Mouse (Mus musculus) heart, postnatal 0 days (tissue): ENCODE measurements around the gene Dnajc5g. TPM values are rescaled to one million over a fixed set of nuclear protein-coding genes. Genes with fewer than 3 reads are reported as not detected.

Source experiments
- ATAC-seq: fragments of 200-750 bp; cut with Nextera tagmentation; 2 replicates; pipeline ENCODE4 v1.8.0; 2017; ENCODE audit warnings: low read depth, moderate number of reproducible peaks, moderate library complexity; ENCODE audit not compliant: insufficient read depth
- DNase-seq: peaks from one replicate; pipeline ENCODE4 v3.0.0-alpha.2; 2016; ENCODE audit warnings: low spot score
- H3K27ac ChIP-seq: fragments of 300-500 bp; sonication (generic); 2 replicates; pipeline ENCODE4 v1.5.1; 2014; ENCODE audit warnings: low read depth, mild to moderate bottlenecking
- H3K27me3 ChIP-seq: fragments of 300-500 bp; sonication (generic); 2 replicates; pipeline ENCODE4 v1.6.1; 2014; ENCODE audit warnings: low read length, mixed read lengths; ENCODE audit not compliant: control insufficient read depth, insufficient read depth
- H3K36me3 ChIP-seq: fragments of 300-500 bp; sonication (generic); replicated peaks from 2 replicates; pipeline ENCODE4 v1.6.1; 2014; ENCODE audit warnings: low read length, mixed read lengths; ENCODE audit not compliant: control insufficient read depth, insufficient read depth
- H3K4me1 ChIP-seq: fragments of 300-500 bp; sonication (generic); 2 replicates; pipeline ENCODE4 v1.6.1; 2014; ENCODE audit warnings: antibody characterized with exemption; ENCODE audit not compliant: control insufficient read depth, insufficient read depth
- H3K4me2 ChIP-seq: fragments of 300-500 bp; sonication (generic); 2 replicates; pipeline ENCODE4 v1.6.1; 2014; ENCODE audit warnings: low read depth, mild to moderate bottlenecking, low read length, moderate library complexity
- H3K4me3 ChIP-seq: fragments of 300-500 bp; sonication (generic); 2 replicates; pipeline ENCODE4 v1.5.1; 2014; ENCODE audit warnings: low read depth, low read length
- H3K9ac ChIP-seq: fragments of 300-500 bp; sonication (generic); replicated peaks from 2 replicates; pipeline ENCODE4 v1.6.1; 2014; ENCODE audit warnings: low read depth, low read length, mixed read lengths
- H3K9me3 ChIP-seq: fragments of 300-500 bp; sonication (generic); replicated peaks from 2 replicates; pipeline ENCODE4 v1.6.1; 2016; ENCODE audit warnings: low read length; ENCODE audit not compliant: control insufficient read depth
- CTCF ChIP-seq: IDR thresholded peaks from 2 replicates; pipeline ENCODE4 v1.5.1; 2016; ENCODE audit warnings: antibody characterized with exemption, control low read depth, low read depth
- EP300 ChIP-seq: IDR thresholded peaks from 2 replicates; pipeline ENCODE4 v1.6.1; 2016; ENCODE audit warnings: antibody characterized with exemption, low read depth
- WGBS: fragments of 180-500 bp; shearing (Covaris S2); extraction: QIAGEN DNeasy Blood & Tissue Kit; methylation state at CpG from one replicate; pipeline ENCODE4 v1.1.7; 2014; 5-methylcytosine and 5-hydroxymethylcytosine counted together
- polyA plus RNA-seq: library from polyadenylated mRNA; unstranded; fragments of >200 nt; fragmentation: Nextera tagmentation; extraction: Ambion mirVana; gene quantifications from 2 replicates; pipeline ENCODE4 v1.2.1, GENCODE M21; 2015
- total RNA-seq: library from RNA; depleted of rRNA; stranded (reverse); fragments of >200 nt; gene quantifications from 2 replicates; pipeline ENCODE4 v1.2.3, GENCODE M21; 2014; ENCODE audit warnings: low replicate concordance

The Dnajc5g gene
- total and polyA plus RNA-seq, 2 experiments from 2014 or later: not detected

GRCm38 (mm10) chr5:31136730-31137424 lies 30.8 kb downstream of the Dnajc5g start:
- Histone ChIP-seq H3K4me2 (peak overlapping the region; percentile 48; the same call in 1 of the 2 replicates), H3K9ac (no peak overlapping the region), H3K27me3 (peaks cover 52% of the 10 kb centered on the region), H3K36me3 (peaks cover 8% of the 10 kb centered on the region), H3K4me3 (0 out of 2 replicates have a peak overlapping the region, but pooled peaks have one; percentile 32), H3K4me1 (peaks cover 6% of the 10 kb centered on the region; the same call in 1 of the 2 replicates), H3K27ac (no peak overlapping the region), H3K9me3 (no peaks in the 10 kb centered on the region)
- DNase-seq (no peak), ATAC-seq (no peak)
- WGBS: 2% methylated on average over 33 of the region's 33 CpGs
- TF ChIP-seq CTCF: no peak
- TF ChIP-seq EP300: no peak

- H3K4me2 ChIP-seq: peak overlapping the region; percentile 48
- TF ChIP-seq EP300 (no peak), CTCF (no peak)
These were observed 31.6 kb downstream of the Dnajc5g start for GRCm38 (mm10) chr5:31137658-31138057.

GRCm38 (mm10) chr5:31138241-31138967 lies 32.3 kb downstream of the Dnajc5g start, which contains the start of gene Ucn:
TSS of gene Ucn (minus strand) at chr5:31138829.
- no peaks in the 10 kb centered on the region for H3K9me3 ChIP-seq
- H3K4me1 ChIP-seq: peaks cover 6% of the 10 kb centered on the region; the same call in 1 of the 2 replicates
- ATAC-seq (peak; percentile 37; the same call in 1 of the 2 replicates), DNase-seq (no peak)
- H3K27me3 ChIP-seq: peaks cover 52% of the 10 kb centered on the region
- no peak within 1 kb of the TSS for H3K9ac ChIP-seq
- peaks cover 13% of the 10 kb centered on the region for H3K36me3 ChIP-seq
- no peak within 1 kb of the TSS for H3K27ac ChIP-seq
- WGBS: under 1% methylated on average over 52 of the region's 52 CpGs
- H3K4me2 ChIP-seq: peak within 1 kb of the TSS; percentile 48
- peak within 1 kb of the TSS; percentile 32 for H3K4me3 ChIP-seq
- no peak for TF ChIP-seq CTCF
- TF ChIP-seq EP300: no peak

More at GRCm38 (mm10) chr5:31137658-31138057, 31.6 kb downstream of the Dnajc5g start:
- no peaks in the 10 kb centered on the region for H3K9me3 ChIP-seq
- H3K4me3 ChIP-seq: peak overlapping the region; percentile 32
- WGBS: 3% methylated on average over 13 of the region's 13 CpGs
- no peak overlapping the region for H3K9ac ChIP-seq
- peaks cover 6% of the 10 kb centered on the region; the same call in 1 of the 2 replicates for H3K4me1 ChIP-seq
- DNase-seq (no peak), ATAC-seq (no peak)
- H3K27ac ChIP-seq: no peak overlapping the region
- peaks cover 52% of the 10 kb centered on the region for H3K27me3 ChIP-seq
- H3K36me3 ChIP-seq: peaks cover 10% of the 10 kb centered on the region

- no peak for TF ChIP-seq CTCF
- TF ChIP-seq EP300: no peak
- peaks cover 6% of the 10 kb centered on the region; the same call in 1 of the 2 replicates for H3K4me1 ChIP-seq
- WGBS: 9% methylated on average over 9 of the region's 9 CpGs
- no peaks in the 10 kb centered on the region for H3K9me3 ChIP-seq
- ATAC-seq (peak; percentile 24; the same call in 1 of the 2 replicates), DNase-seq (peak; percentile 22)
- H3K9ac ChIP-seq: no peak overlapping the region
- H3K27ac ChIP-seq: no peak overlapping the region
- peak overlapping the region; percentile 48 for H3K4me2 ChIP-seq
- H3K27me3 ChIP-seq: peaks cover 52% of the 10 kb centered on the region
- peaks cover 17% of the 10 kb centered on the region for H3K36me3 ChIP-seq
- peak overlapping the region; percentile 32 for H3K4me3 ChIP-seq
These were observed 32.9 kb downstream of the Dnajc5g start for GRCm38 (mm10) chr5:31138968-31139425.

GRCm38 (mm10) chr5:31149781-31150180 lies 43.7 kb downstream of the Dnajc5g start:
- no peak for TF ChIP-seq EP300
- no peak for TF ChIP-seq CTCF
- ATAC-seq: no peak
- no peak overlapping the region for H3K4me2 ChIP-seq
- H3K27me3 ChIP-seq: no peaks in the 10 kb centered on the region
- no peak overlapping the region for H3K9ac ChIP-seq
- peaks cover 21% of the 10 kb centered on the region for H3K36me3 ChIP-seq
- no peak overlapping the region for H3K4me3 ChIP-seq
- H3K27ac ChIP-seq: no peak overlapping the region
- peaks cover 6% of the 10 kb centered on the region for H3K4me1 ChIP-seq
- H3K9me3 ChIP-seq: no peaks in the 10 kb centered on the region
- no peak for DNase-seq
- 56% methylated on average over 4 of the region's 4 CpGs for WGBS
